8 mouse cellular contexts compared by ENCODE assay signal in genomic region chr10:80350292-80350691, GRCm38 (mm10). TPM values are rescaled to one million over a fixed set of nuclear protein-coding genes. Genes with fewer than 3 reads are reported as not detected.
DNase-seq lines count a peak whose midpoint lies in the region; ATAC-seq lines count a peak whose summit lies in the region.

No protein-coding gene starts in this region.

- H3K9me3 ChIP-seq in embryonic facial prominence, embryonic 14.5 days (ENCODE audit: control insufficient read depth, low read length), result no peaks in the 10 kb centered on the region
- no peaks in the 10 kb centered on the region for H3K9me3 ChIP-seq in heart, embryonic 10.5 days
- H3K9me3 ChIP-seq in liver, embryonic 11.5 days (ENCODE audit: control insufficient read depth, low read length), result no peaks in the 10 kb centered on the region

- H3K4me3 ChIP-seq in embryonic facial prominence, embryonic 14.5 days (ENCODE audit: low read depth, low read length), result no peak overlapping the region
- no peak overlapping the region for H3K4me3 ChIP-seq in heart, embryonic 10.5 days
- no peak overlapping the region for H3K4me3 ChIP-seq in liver, embryonic 11.5 days (ENCODE audit: low read depth, low read length)

- H3K27ac ChIP-seq in embryonic facial prominence, embryonic 14.5 days (replicated peaks; ENCODE audit: low read depth, low read length), result no peak overlapping the region
- H3K27ac ChIP-seq in heart, embryonic 10.5 days, result no peak overlapping the region
- no peak overlapping the region for H3K27ac ChIP-seq in liver, embryonic 11.5 days (ENCODE audit: low read depth, low read length)

- H3K36me3 ChIP-seq in embryonic facial prominence, embryonic 14.5 days (ENCODE audit: control insufficient read depth, insufficient read depth, low read length), result no peaks in the 10 kb centered on the region
- H3K36me3 ChIP-seq in heart, embryonic 10.5 days, result no peaks in the 10 kb centered on the region
- no peaks in the 10 kb centered on the region for H3K36me3 ChIP-seq in liver, embryonic 11.5 days (ENCODE audit: control insufficient read depth, insufficient read depth, low read length)
- no peaks in the 10 kb centered on the region for H3K36me3 ChIP-seq in splenic B cell, adult 2 months (ENCODE audit: control insufficient read depth, insufficient read depth, low read length, poor library complexity, severe bottlenecking)

- 5% methylated on average over 7 of the region's 7 CpGs for WGBS in embryonic facial prominence, embryonic 14.5 days
- WGBS in heart, embryonic 10.5 days, result 5% methylated on average over 7 of the region's 7 CpGs
- 2% methylated on average over 7 of the region's 7 CpGs for WGBS in liver, embryonic 11.5 days

- peak; percentile 86 for ATAC-seq in embryonic facial prominence, embryonic 14.5 days (ENCODE audit: low read depth)
- peak; percentile 80 for ATAC-seq in liver, embryonic 11.5 days (replicated peaks; ENCODE audit: low FRiP score)

- H3K27me3 ChIP-seq in embryonic facial prominence, embryonic 14.5 days (replicated peaks; ENCODE audit: control insufficient read depth, insufficient read depth, low read length), result peaks cover 85% of the 10 kb centered on the region
- peaks cover 99% of the 10 kb centered on the region for H3K27me3 ChIP-seq in heart, embryonic 10.5 days (ENCODE audit: insufficient read depth, poor library complexity, severe bottlenecking)
- H3K27me3 ChIP-seq in liver, embryonic 11.5 days (replicated peaks; ENCODE audit: control insufficient read depth, insufficient read depth, low read length), result peaks cover 87% of the 10 kb centered on the region
- H3K27me3 ChIP-seq in splenic B cell, adult 2 months (ENCODE audit: control insufficient read depth, insufficient read depth, low read length, poor library complexity, severe bottlenecking), result 0 out of 2 replicates have a peak, but pooled peaks cover 3% of the 10 kb centered on the region

- H3K4me1 ChIP-seq in embryonic facial prominence, embryonic 14.5 days (ENCODE audit: control insufficient read depth, insufficient read depth, low read length), result peaks cover 13% of the 10 kb centered on the region
- peaks cover 37% of the 10 kb centered on the region for H3K4me1 ChIP-seq in heart, embryonic 10.5 days
- peaks cover 32% of the 10 kb centered on the region for H3K4me1 ChIP-seq in liver, embryonic 11.5 days (replicated peaks; ENCODE audit: control insufficient read depth, insufficient read depth, low read length)

- DNase-seq in B cell, adult 2 months, result peak; percentile 94
- peak; percentile 78 to 79 for DNase-seq in adrenal gland, postnatal 4 days (ENCODE audit: low spot score in 2 of 2)
- DNase-seq in embryonic facial prominence, embryonic 14.5 days (ENCODE audit: low spot score), result peak; percentile 76
- DNase-seq in heart, embryonic 10.5 days (ENCODE audit: low spot score), result peak; percentile 92
- peak; percentile 91 for DNase-seq in kidney, adult 9 months
- peak; percentile 87 for DNase-seq in liver, embryonic 11.5 days (ENCODE audit: low spot score)
- DNase-seq in naive thymus-derived CD4-positive, alpha-beta T cell, adult 2 months (ENCODE audit: low read depth), result peak; percentile 90
- DNase-seq in splenic B cell, adult 2 months (ENCODE audit: low read depth, low spot score), result peak; percentile 90

- no peak overlapping the region for H3K9ac ChIP-seq in embryonic facial prominence, embryonic 14.5 days (ENCODE audit: low read depth, low read length)
- H3K9ac ChIP-seq in liver, embryonic 11.5 days (ENCODE audit: low read depth, low read length), result no peak overlapping the region

- H3K4me2 ChIP-seq in embryonic facial prominence, embryonic 14.5 days (ENCODE audit: low read depth, low read length), result no peak overlapping the region
- no peak overlapping the region; the same call in 1 of the 2 replicates for H3K4me2 ChIP-seq in liver, embryonic 11.5 days

RNA-seq across cellular contexts. Expression of gene Adamtsl5, which starts 2.1 kb away (rescaled TPM):
- 10 to 100 TPM; 12.8 to 13.2 TPM for total RNA-seq in adrenal gland, postnatal 4 days (2021)
- 5.8 and 6.3 TPM in 2 replicates for polyA plus RNA-seq in embryonic facial prominence, embryonic 14.5 days (2014; fragmentation: Nextera tagmentation; extraction: Ambion mirVana)
- polyA plus RNA-seq in heart, embryonic 10.5 days (2016; fragmentation: Nextera tagmentation; extraction: Ambion mirVana), result 1.3 and 1.9 TPM in 2 replicates
- polyA plus RNA-seq in liver, embryonic 11.5 days (2014; fragmentation: Nextera tagmentation; extraction: Ambion mirVana), result 1.6 and 2.6 TPM in 2 replicates

RNA-seq across cellular contexts. Expression of gene Plk5, which starts 6.0 kb away (rescaled TPM):
- total RNA-seq in adrenal gland, postnatal 4 days (2021), result under 1 TPM in 1 of 2 experiments, not detected in 1; 0.36 TPM
- 0.47 and 0.72 TPM in 2 replicates for polyA plus RNA-seq in embryonic facial prominence, embryonic 14.5 days (2014; fragmentation: Nextera tagmentation; extraction: Ambion mirVana)
- 0.16 TPM in 1 of 2 replicates, not detected in the other for polyA plus RNA-seq in heart, embryonic 10.5 days (2016; fragmentation: Nextera tagmentation; extraction: Ambion mirVana)
- polyA plus RNA-seq in liver, embryonic 11.5 days (2014; fragmentation: Nextera tagmentation; extraction: Ambion mirVana), result 0.25 TPM in 2 replicates

RNA-seq across cellular contexts. Expression of gene Reep6, which starts 20.5 kb away (rescaled TPM):
- 10 to 100 TPM; 13.1 to 26.7 TPM for total RNA-seq in adrenal gland, postnatal 4 days (2021)
- 5.6 and 7.5 TPM in 2 replicates for polyA plus RNA-seq in embryonic facial prominence, embryonic 14.5 days (2014; fragmentation: Nextera tagmentation; extraction: Ambion mirVana)
- 7.1 and 18.3 TPM in 2 replicates for polyA plus RNA-seq in heart, embryonic 10.5 days (2016; fragmentation: Nextera tagmentation; extraction: Ambion mirVana)
- polyA plus RNA-seq in liver, embryonic 11.5 days (2014; fragmentation: Nextera tagmentation; extraction: Ambion mirVana), result 74.3 and 76.1 TPM in 2 replicates

RNA-seq across cellular contexts. Expression of gene Pcsk4, which starts 21.0 kb away (rescaled TPM):
- 1 to 10 TPM; 7.7 to 7.8 TPM for total RNA-seq in adrenal gland, postnatal 4 days (2021)
- 1.7 and 2.9 TPM in 2 replicates for polyA plus RNA-seq in embryonic facial prominence, embryonic 14.5 days (2014; fragmentation: Nextera tagmentation; extraction: Ambion mirVana)
- 1.6 and 4.0 TPM in 2 replicates for polyA plus RNA-seq in heart, embryonic 10.5 days (2016; fragmentation: Nextera tagmentation; extraction: Ambion mirVana)
- 12.6 and 12.8 TPM in 2 replicates for polyA plus RNA-seq in liver, embryonic 11.5 days (2014; fragmentation: Nextera tagmentation; extraction: Ambion mirVana)

RNA-seq across cellular contexts. Expression of gene 2310011J03Rik, which starts 30.0 kb away (rescaled TPM):
- 10 to 100 TPM; 30.8 to 31.2 TPM for total RNA-seq in adrenal gland, postnatal 4 days (2021)
- polyA plus RNA-seq in embryonic facial prominence, embryonic 14.5 days (2014; fragmentation: Nextera tagmentation; extraction: Ambion mirVana), result 38.5 and 46.3 TPM in 2 replicates
- polyA plus RNA-seq in heart, embryonic 10.5 days (2016; fragmentation: Nextera tagmentation; extraction: Ambion mirVana), result 41.3 and 46.8 TPM in 2 replicates
- polyA plus RNA-seq in liver, embryonic 11.5 days (2014; fragmentation: Nextera tagmentation; extraction: Ambion mirVana), result 46.2 and 47.8 TPM in 2 replicates
